Mouse (Mus musculus) monocyte, adult 5-6 weeks (primary cell): ENCODE data around the gene Erc1. TPM values are rescaled to one million over a fixed set of nuclear protein-coding genes. Genes with fewer than 3 reads are reported as not detected.

Experiments used
- ATAC-seq: fragments of 153-309, 156-312 bp; replicated peaks from 2 replicates; pipeline ENCODE4 v1.8.0; 2017; ENCODE audit warnings: mild to moderate bottlenecking; ENCODE audit not compliant: low TSS enrichment, insufficient number of reproducible peaks, severe bottlenecking, poor library complexity, low FRiP score
- total RNA-seq: library from RNA; stranded (forward); fragments of 200-1000, 200-491, 200-594 nt; gene quantifications from 3 replicates; pipeline ENCODE4 v1.2.3, GENCODE M21; 2017

Erc1 gene
- total RNA-seq, result 4.2 to 6.7 TPM (median 6.1 TPM) in 3 replicates

GRCm38 (mm10) chr6:119848034-119848695, at the start of gene Erc1:
TSS of gene Erc1 (minus strand) at chr6:119848167.
- ATAC-seq, result peak; percentile 79

- ATAC-seq, result no peak
Measured at GRCm38 (mm10) chr6:119892711-119893110, 44.7 kb upstream of the Erc1 start.

GRCm38 (mm10) chr6:119883151-119883550, 35.2 kb upstream of the Erc1 start:
- ATAC-seq, result no peak

GRCm38 (mm10) chr6:119864341-119865034, 16.5 kb upstream of the Erc1 start:
- ATAC-seq, result no peak

- no peak for ATAC-seq
Measured at GRCm38 (mm10) chr6:119861519-119861918, 13.6 kb upstream of the Erc1 start.

- ATAC-seq, result no peak
Measured at GRCm38 (mm10) chr6:119860236-119860635, 12.3 kb upstream of the Erc1 start.

GRCm38 (mm10) chr6:119855471-119855870, 7.5 kb upstream of the Erc1 start:
- no peak for ATAC-seq

- ATAC-seq, result no peak
Measured at GRCm38 (mm10) chr6:119854156-119854555, 6.2 kb upstream of the Erc1 start.

- ATAC-seq, result no peak
Measured at GRCm38 (mm10) chr6:119849858-119850257, 1.9 kb upstream of the Erc1 start.

GRCm38 (mm10) chr6:119849348-119849709, 1.4 kb upstream of the Erc1 start:
- ATAC-seq, result no peak

- ATAC-seq, result no peak
Measured at GRCm38 (mm10) chr6:119848696-119849347, 855 bp upstream of the Erc1 start.

- no peak for ATAC-seq
Measured at GRCm38 (mm10) chr6:119847518-119848033, 391 bp downstream of the Erc1 start.

GRCm38 (mm10) chr6:119846751-119847517, 1.0 kb downstream of the Erc1 start:
- no peak for ATAC-seq

GRCm38 (mm10) chr6:119829951-119830350, 18.0 kb downstream of the Erc1 start:
- no peak for ATAC-seq

GRCm38 (mm10) chr6:119828165-119828564, 19.8 kb downstream of the Erc1 start:
- ATAC-seq, result no peak

GRCm38 (mm10) chr6:119826701-119827100, 21.3 kb downstream of the Erc1 start:
- no peak for ATAC-seq

- no peak for ATAC-seq
Measured at GRCm38 (mm10) chr6:119822216-119822615, 25.8 kb downstream of the Erc1 start.

- ATAC-seq, result no peak
Measured at GRCm38 (mm10) chr6:119821158-119821557, 26.8 kb downstream of the Erc1 start.

GRCm38 (mm10) chr6:119818541-119818940, 29.4 kb downstream of the Erc1 start:
- ATAC-seq, result no peak
